8 mouse cellular contexts compared by ENCODE assay signal in genomic region chr4:82399406-82400380, GRCm38 (mm10).
DNase-seq lines count a peak whose midpoint lies in the region; ATAC-seq lines count a peak whose summit lies in the region.

No protein-coding gene starts in this region.

- no peak overlapping the region for H3K4me3 ChIP-seq in kidney, embryonic 15.5 days (replicated peaks)
- no peak overlapping the region for H3K4me3 ChIP-seq in midbrain, embryonic 16.5 days (ENCODE audit: low read depth, low read length)

- peak overlapping the region; percentile 71 for H3K27ac ChIP-seq in kidney, embryonic 15.5 days
- H3K27ac ChIP-seq in midbrain, embryonic 16.5 days (ENCODE audit: low read length) = peak overlapping the region; percentile 54; the same call in 1 of the 2 replicates

- H3K9ac ChIP-seq in kidney, embryonic 15.5 days = no peak overlapping the region
- H3K9ac ChIP-seq in midbrain, embryonic 16.5 days (ENCODE audit: low read depth, low read length) = no peak overlapping the region

- no peaks in the 10 kb centered on the region for H3K36me3 ChIP-seq in kidney, embryonic 15.5 days
- no peaks in the 10 kb centered on the region for H3K36me3 ChIP-seq in midbrain, embryonic 16.5 days (ENCODE audit: control insufficient read depth, insufficient read depth, low read length)

- DNase-seq in 3134 (ENCODE audit: extremely low read depth, insufficient read length, low spot score) = peak; percentile 83
- peak; percentile 91 for DNase-seq in MN1 (ENCODE audit: low spot score)
- DNase-seq in cerebellum, postnatal 36 days = peak; percentile 88 to 89
- DNase-seq in heart, adult 9 months (ENCODE audit: low spot score in 2 of 2) = peak; percentile 87 to 88
- no peak for DNase-seq in right cerebral cortex, postnatal 14 days

- no peaks in the 10 kb centered on the region for H3K9me3 ChIP-seq in kidney, embryonic 15.5 days (replicated peaks)
- no peaks in the 10 kb centered on the region for H3K9me3 ChIP-seq in midbrain, embryonic 16.5 days (replicated peaks; ENCODE audit: control insufficient read depth, low read length, poor library complexity, severe bottlenecking)

- H3K4me1 ChIP-seq in kidney, embryonic 15.5 days = peaks cover 31% of the 10 kb centered on the region
- H3K4me1 ChIP-seq in midbrain, embryonic 16.5 days (ENCODE audit: control insufficient read depth, insufficient read depth, low read length) = peaks cover 8% of the 10 kb centered on the region

- no peaks in the 10 kb centered on the region for H3K27me3 ChIP-seq in kidney, embryonic 15.5 days
- no peaks in the 10 kb centered on the region for H3K27me3 ChIP-seq in midbrain, embryonic 16.5 days (ENCODE audit: control insufficient read depth, insufficient read depth, low read depth, low read length)

- no peak; the same call in 1 of the 2 replicates for ATAC-seq in kidney, embryonic 15.5 days (replicated peaks; ENCODE audit: low FRiP score)
- ATAC-seq in midbrain, embryonic 16.5 days = peak; percentile 64
- ATAC-seq in CD4-positive, CD25-positive, alpha-beta regulatory T cell, adult 4 months = no peak

- no peak overlapping the region for H3K4me2 ChIP-seq in kidney, embryonic 15.5 days
- peak overlapping the region; percentile 4; the same call in 1 of the 2 replicates for H3K4me2 ChIP-seq in midbrain, embryonic 16.5 days (ENCODE audit: low read length)

- WGBS in kidney, embryonic 15.5 days = 56% methylated on average over 11 of the region's 11 CpGs
- WGBS in midbrain, embryonic 16.5 days = 49% methylated on average over 11 of the region's 11 CpGs
